In genomic region chr10:81553232-81553631, GRCm38 (mm10) we compare ENCODE assay signal across 10 mouse cellular contexts. TPM values are rescaled to one million over a fixed set of nuclear protein-coding genes. Genes with fewer than 3 reads are reported as not detected.
DNase-seq lines count a peak whose midpoint lies in the region; ATAC-seq and TF ChIP-seq lines count a peak whose summit lies in the region.
"Had no signal": no experiment of that assay in that cellular context is flagged by ENCODE, and none has a peak within 500 bp of the region (broad histone marks: within the 10 kb centered on the region; RNA-seq: fewer than 3 reads in every experiment).

No protein-coding gene starts in this region.

- no peaks in the 10 kb centered on the region for H3K36me3 ChIP-seq in liver, embryonic 11.5 days (ENCODE audit: control insufficient read depth, insufficient read depth, low read length)
- no peaks in the 10 kb centered on the region for H3K36me3 ChIP-seq in ES-E14 (ENCODE audit: control insufficient read depth, insufficient read depth, low read length, poor library complexity, severe bottlenecking)
- H3K36me3 ChIP-seq in heart, embryonic 10.5 days: no peaks in the 10 kb centered on the region
- H3K36me3 ChIP-seq: forebrain, embryonic 10.5 days had no signal

- H3K4me2 ChIP-seq in liver, embryonic 11.5 days: no peak overlapping the region

- no peak overlapping the region for H3K9ac ChIP-seq in liver, embryonic 11.5 days (ENCODE audit: low read depth, low read length)
- no peak overlapping the region for H3K9ac ChIP-seq in ES-E14 (ENCODE audit: insufficient read depth, low read depth, low read length, poor library complexity, severe bottlenecking)

- 83% methylated on average over 5 of the region's 5 CpGs for WGBS in liver, embryonic 11.5 days
- WGBS in heart, embryonic 10.5 days: 81% methylated on average over 5 of the region's 5 CpGs

- no peaks in the 10 kb centered on the region for H3K9me3 ChIP-seq in liver, embryonic 11.5 days (ENCODE audit: control insufficient read depth, low read length)
- no peaks in the 10 kb centered on the region for H3K9me3 ChIP-seq in ES-E14 (ENCODE audit: control insufficient read depth, insufficient read depth, low read depth, low read length)
- H3K9me3 ChIP-seq in heart, embryonic 10.5 days: peaks cover 3% of the 10 kb centered on the region; the same call in 1 of the 2 replicates

- no peak for ATAC-seq in liver, embryonic 11.5 days (replicated peaks; ENCODE audit: low FRiP score)

- H3K27me3 ChIP-seq in liver, embryonic 11.5 days (replicated peaks; ENCODE audit: control insufficient read depth, insufficient read depth, low read length): no peaks in the 10 kb centered on the region
- H3K27me3 ChIP-seq in heart, embryonic 10.5 days (ENCODE audit: insufficient read depth, poor library complexity, severe bottlenecking): no peaks in the 10 kb centered on the region

- DNase-seq in cerebellum, adult 11-12 months: peak; percentile 47
- DNase-seq in cerebellum, adult 8-10 months: no peak
- DNase-seq in liver (peak; percentile 65), ES-E14 (ENCODE audit: low read depth, low spot score) (no peak)
- DNase-seq in liver, embryonic 11.5 days (ENCODE audit: low spot score): no peak
- peak; percentile 56 for DNase-seq in lung, postnatal 36 days
- DNase-seq in neural tube, embryonic 10.5 days (ENCODE audit: extremely low spot score, low spot score): no peak
- no peak for DNase-seq in heart, embryonic 10.5 days (ENCODE audit: low spot score)
- DNase-seq: layer of hippocampus, postnatal 36 days had no signal

- peaks cover 6% of the 10 kb centered on the region; the same call in 1 of the 2 replicates for H3K4me1 ChIP-seq in liver, embryonic 11.5 days (replicated peaks; ENCODE audit: control insufficient read depth, insufficient read depth, low read length)
- peaks cover 3 to 9% of the 10 kb centered on the region in 2 experiments; a peak in 2 of 4 replicates for H3K4me1 ChIP-seq in ES-E14 (ENCODE audit: control insufficient read depth in 2 of 2, insufficient read depth in 2 of 2, low read length in 2 of 2, poor library complexity in 1 of 2)
- peaks cover 7% of the 10 kb centered on the region; the same call in 1 of the 2 replicates for H3K4me1 ChIP-seq in heart, embryonic 10.5 days

- no peak overlapping the region for H3K4me3 ChIP-seq in liver, embryonic 11.5 days (ENCODE audit: low read depth, low read length)
- no peak overlapping the region for H3K4me3 ChIP-seq in ES-E14 (ENCODE audit: insufficient read depth in 1 of 2, low read depth in 1 of 2, low read length in 2 of 2, poor library complexity in 1 of 2, severe bottlenecking in 1 of 2)
- no peak overlapping the region for H3K4me3 ChIP-seq in heart, embryonic 10.5 days
- H3K4me3 ChIP-seq: forebrain, embryonic 10.5 days had no signal

- in situ Hi-C loops in ES-E14 (cut with MboI; ENCODE audit: low sequenced_read_pairs in 2 of 2, unreplicated experiment in 2 of 2): no loop called here

- no peak overlapping the region for H3K27ac ChIP-seq in liver, embryonic 11.5 days (ENCODE audit: low read depth, low read length)
- no peak overlapping the region; the same call in 1 of the 2 replicates for H3K27ac ChIP-seq in ES-E14 (ENCODE audit: insufficient read depth, low read depth, low read length, poor library complexity, severe bottlenecking)
- no peak overlapping the region for H3K27ac ChIP-seq in heart, embryonic 10.5 days
- H3K27ac ChIP-seq: forebrain, embryonic 10.5 days had no signal

TF ChIP-seq in ES-E14, 5 proteins besides CTCF, POLR2A, EP300 and RAD21:
- TF ChIP-seq ZNF384 (IDR thresholded peaks at IDR 0.05; ENCODE audit: low read depth, low read length): no peak
- TF ChIP-seq ZC3H11A (IDR thresholded peaks at IDR 0.05; ENCODE audit: borderline replicate concordance, low read depth, low read length): peak; percentile 5; the same call in 1 of the 2 replicates
- no peak for TF ChIP-seq CHD2 (IDR thresholded peaks at IDR 0.05; ENCODE audit: low read depth, low read length)
TF ChIP-seq in ES-E14: peak in this region for 1.

RNA-seq across cellular contexts. Expression of gene Aes, which starts 6.1 kb away (rescaled TPM):
- polyA plus RNA-seq in liver, embryonic 11.5 days (2014; fragmentation: Nextera tagmentation; extraction: Ambion mirVana): 213 and 229 TPM in 2 replicates
- 102 and 145 TPM in 2 replicates for total RNA-seq in ES-E14 (2012; rRNA removed)
- polyA plus RNA-seq in heart, embryonic 10.5 days (2016; fragmentation: Nextera tagmentation; extraction: Ambion mirVana): 467 and 523 TPM in 2 replicates

RNA-seq across cellular contexts. Expression of gene Gna11, which starts 8.2 kb away (rescaled TPM):
- polyA plus RNA-seq in liver, embryonic 11.5 days (2014; fragmentation: Nextera tagmentation; extraction: Ambion mirVana): 46.4 and 47.0 TPM in 2 replicates
- total RNA-seq in ES-E14 (2012; rRNA removed): 52.1 and 53.4 TPM in 2 replicates
- 73.2 and 79.1 TPM in 2 replicates for polyA plus RNA-seq in heart, embryonic 10.5 days (2016; fragmentation: Nextera tagmentation; extraction: Ambion mirVana)

RNA-seq across cellular contexts. Expression of gene Tle2, which starts 21.1 kb away (rescaled TPM):
- polyA plus RNA-seq in liver, embryonic 11.5 days (2014; fragmentation: Nextera tagmentation; extraction: Ambion mirVana): 5.1 and 6.9 TPM in 2 replicates
- total RNA-seq in ES-E14 (2012; rRNA removed): 2.4 and 2.6 TPM in 2 replicates
- polyA plus RNA-seq in heart, embryonic 10.5 days (2016; fragmentation: Nextera tagmentation; extraction: Ambion mirVana): 17.4 and 18.3 TPM in 2 replicates

RNA-seq across cellular contexts. Expression of gene Gna15, which starts 29.2 kb away (rescaled TPM):
- polyA plus RNA-seq in liver, embryonic 11.5 days (2014; fragmentation: Nextera tagmentation; extraction: Ambion mirVana): 10.1 and 11.3 TPM in 2 replicates
- 11.8 and 16.6 TPM in 2 replicates for total RNA-seq in ES-E14 (2012; rRNA removed)
- 2.8 and 4.8 TPM in 2 replicates for polyA plus RNA-seq in heart, embryonic 10.5 days (2016; fragmentation: Nextera tagmentation; extraction: Ambion mirVana)

RNA-seq across cellular contexts. Expression of gene Tle6, which starts 47.6 kb away (rescaled TPM):
- polyA plus RNA-seq in liver, embryonic 11.5 days (2014; fragmentation: Nextera tagmentation; extraction: Ambion mirVana): 13.2 and 16.7 TPM in 2 replicates
- 17.7 and 22.0 TPM in 2 replicates for total RNA-seq in ES-E14 (2012; rRNA removed)
- polyA plus RNA-seq in heart, embryonic 10.5 days (2016; fragmentation: Nextera tagmentation; extraction: Ambion mirVana): 29.0 and 33.9 TPM in 2 replicates

Comparison
In these comparisons a context has a peak if more than half of its experiments do, and no peak if none do; other contexts are left out.
1. DNase-seq: peak in cerebellum, adult 11-12 months (single experiment), liver (single experiment) and lung, postnatal 36 days (single experiment); none in cerebellum, adult 8-10 months (single experiment), liver, embryonic 11.5 days (single experiment), ES-E14 (single experiment), neural tube, embryonic 10.5 days (single experiment) and heart, embryonic 10.5 days (single experiment).